Mouse (Mus musculus) hematopoietic stem cell, adult 5-6 weeks (primary cell): Measurements from ENCODE around the gene Ift52. TPM values are rescaled to one million over a fixed set of nuclear protein-coding genes. Genes with fewer than 3 reads are reported as not detected.
"Not testable (repeated sequence)": the region's sequence is repeated elsewhere in the genome, so short reads cannot be mapped to it uniquely, and the experiment has no call there.

Experiments
- ATAC-seq, 2 experiments: fragments of 125-278 bp in 1 of 2; replicated peaks in 1 of 2; 2 replicates each; pipeline ENCODE4 v1.8.0; 2016 to 2017; ENCODE audit warnings: inconsistent platforms in 2 of 2, mild to moderate bottlenecking in 2 of 2, moderate number of reproducible peaks in 2 of 2, low read depth in 1 of 2, moderate TSS enrichment in 1 of 2; ENCODE audit not compliant: low FRiP score in 2 of 2, poor library complexity in 2 of 2, severe bottlenecking in 2 of 2, insufficient read depth in 1 of 2, low TSS enrichment in 1 of 2
- total RNA-seq: library from RNA; stranded (forward); fragments of 172-1452, 232-1000 nt; gene quantifications from 2 replicates; pipeline ENCODE4 v1.2.3, GENCODE M21; 2017

The Ift52 gene
- total RNA-seq, 1 experiment from 2014 or later, result 30.3 TPM

GRCm38 (mm10) chr2:162998528-162999230, 18.5 kb upstream of the Ift52 start:
- ATAC-seq, result peak; percentile 75 to 84

- 0 out of 4 replicates have a peak, but pooled peaks of 1 of the 2 experiments have one; percentile 38 for ATAC-seq
Measured at GRCm38 (mm10) chr2:162999744-163000143, 17.4 kb upstream of the Ift52 start.

GRCm38 (mm10) chr2:163001071-163001470, 16.1 kb upstream of the Ift52 start:
- ATAC-seq, result no peak

- ATAC-seq, result no peak
Measured at GRCm38 (mm10) chr2:163007299-163007698, 9.9 kb upstream of the Ift52 start.

- ATAC-seq, result no peak
Measured at GRCm38 (mm10) chr2:163031289-163031688, 14.1 kb downstream of the Ift52 start.

GRCm38 (mm10) chr2:163031757-163032156, 14.6 kb downstream of the Ift52 start:
- ATAC-seq, result no peak

- no peak for ATAC-seq
Measured at GRCm38 (mm10) chr2:163032622-163033021, 15.5 kb downstream of the Ift52 start.

GRCm38 (mm10) chr2:163039940-163040339, 22.8 kb downstream of the Ift52 start:
- ATAC-seq, result no peak

GRCm38 (mm10) chr2:163048125-163048524, 31.0 kb downstream of the Ift52 start:
- ATAC-seq, result peak; percentile 80 to 86

- ATAC-seq, result no peak
Measured at GRCm38 (mm10) chr2:163049116-163049515, 32.0 kb downstream of the Ift52 start.

- ATAC-seq, result no peak
Measured at GRCm38 (mm10) chr2:163051691-163052090, 34.5 kb downstream of the Ift52 start.

- no peak for ATAC-seq
Measured at GRCm38 (mm10) chr2:163052101-163052500, 34.9 kb downstream of the Ift52 start.

GRCm38 (mm10) chr2:163052826-163053225, 35.7 kb downstream of the Ift52 start:
- no peak for ATAC-seq

GRCm38 (mm10) chr2:163054335-163054840, 37.2 kb downstream of the Ift52 start, which contains the start of gene Mybl2:
TSS of gene Mybl2 (plus strand) at chr2:163054687.
- peak; percentile 97 to 100 for ATAC-seq

- ATAC-seq, result 0 out of 4 replicates have a peak, but pooled peaks of 1 of the 2 experiments have one; percentile 1
Measured at GRCm38 (mm10) chr2:163054891-163055494, 37.8 kb downstream of the Ift52 start.

- 0 out of 4 replicates have a peak, but pooled peaks of 1 of the 2 experiments have one; percentile 24 for ATAC-seq
Measured at GRCm38 (mm10) chr2:163055715-163056114, 38.6 kb downstream of the Ift52 start.

GRCm38 (mm10) chr2:163056584-163056983, 39.4 kb downstream of the Ift52 start:
- ATAC-seq, result no peak

- ATAC-seq, result not testable (repeated sequence)
Measured at GRCm38 (mm10) chr2:163058981-163059380, 41.8 kb downstream of the Ift52 start.
